Mouse (Mus musculus): ENCODE data around the gene Reg3g. TPM values are rescaled to one million over a fixed set of nuclear protein-coding genes. Genes with fewer than 3 reads are reported as not detected.
"Not testable (repeated sequence)": the region's sequence is repeated elsewhere in the genome, so short reads cannot be mapped to it uniquely, and the experiment has no call there.

Gene Reg3g
- total RNA-seq, 2 experiments from 2014 or later, result not detected

DNA sequence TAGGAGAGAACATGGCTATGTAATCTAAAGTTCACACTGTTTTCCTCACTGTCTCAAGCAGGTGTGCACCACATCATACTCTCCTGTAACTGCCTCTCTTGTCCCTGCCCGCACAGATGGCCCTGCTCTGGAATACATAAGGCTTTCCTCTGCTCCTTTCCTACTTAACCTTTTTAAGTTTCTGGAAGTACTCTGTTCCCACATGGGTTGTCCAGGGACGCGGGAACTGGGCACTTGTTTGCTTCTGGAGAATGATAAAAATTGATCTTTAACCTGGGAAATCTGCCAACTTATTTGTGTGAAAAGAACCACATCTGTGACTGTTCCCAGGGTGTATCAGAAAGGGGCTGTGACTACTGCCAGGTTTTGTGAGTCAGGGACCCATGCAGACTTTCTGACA lies 43.2 kb downstream of the Reg3g start:
- intact Hi-C loops (cut with DNase I), result no loop called here
- Histone ChIP-seq H3K27ac (no peak overlapping the region), H3K4me3 (no peak overlapping the region)
- no peak for DNase-seq
- TF ChIP-seq CTCF (IDR thresholded peaks at IDR 0.05), result no peak

DNA sequence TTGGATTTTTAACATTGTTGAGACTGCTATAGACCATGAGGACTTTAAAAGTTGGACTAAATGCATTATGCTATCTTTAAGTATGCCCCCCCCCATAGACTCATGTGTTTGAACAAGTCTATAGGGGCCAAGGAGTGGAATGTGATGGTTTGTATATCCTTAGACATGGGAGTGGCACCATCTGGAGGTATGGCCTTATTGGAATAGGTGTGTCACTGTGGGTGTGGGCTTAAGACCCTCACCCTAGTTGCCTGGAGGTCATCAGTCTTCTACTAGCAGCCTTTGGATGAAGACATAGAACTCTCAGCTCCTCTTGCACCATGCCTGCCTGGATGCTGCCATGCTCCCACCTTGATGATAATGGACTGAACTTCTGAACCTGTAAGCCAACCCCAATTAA lies 46.3 kb downstream of the Reg3g start, which contains the start of gene Reg1:
Gene Reg1 (plus strand): TSS at position 301 of the 400 bp plus-strand sequence.
- DNase-seq; intact Hi-C loops (cut with DNase I); H3K27ac ChIP-seq; H3K4me3 ChIP-seq: not testable (repeated sequence)

Other genes with a start within 250 kb of the Reg3g start
- not detected for gene Reg3b, start 98.2 kb downstream of the Reg3g start, total RNA-seq (2021)
- gene Reg3d, start 90.0 kb downstream of the Reg3g start, total RNA-seq (2021), result not detected
- not detected for gene Reg3a, start 88.2 kb downstream of the Reg3g start, total RNA-seq (2021)
- not detected for gene Reg2, start 73.2 kb downstream of the Reg3g start, total RNA-seq (2021)
- gene Reg1, start 46.2 kb downstream of the Reg3g start, total RNA-seq (2021), result not detected

Measured in gastrocnemius, adult 2 months (tissue).